Mouse (Mus musculus) v-Abl transformed pro-B cells (cell line): ENCODE data around the gene Cldn34b2.
"Not testable (repeated sequence)": the region's sequence is repeated elsewhere in the genome, so short reads cannot be mapped to it uniquely, and the experiment has no call there.

ENCODE experiments used
- in situ Hi-C, 2 experiments: fragments of 400-800 bp; cut with MboI; formaldehyde crosslinking; loops; one replicate each; pipeline ENCODE4 v1.15.1; 2025; ENCODE audit not compliant: unreplicated experiment in 2 of 2

Cldn34b2 gene

DNA sequence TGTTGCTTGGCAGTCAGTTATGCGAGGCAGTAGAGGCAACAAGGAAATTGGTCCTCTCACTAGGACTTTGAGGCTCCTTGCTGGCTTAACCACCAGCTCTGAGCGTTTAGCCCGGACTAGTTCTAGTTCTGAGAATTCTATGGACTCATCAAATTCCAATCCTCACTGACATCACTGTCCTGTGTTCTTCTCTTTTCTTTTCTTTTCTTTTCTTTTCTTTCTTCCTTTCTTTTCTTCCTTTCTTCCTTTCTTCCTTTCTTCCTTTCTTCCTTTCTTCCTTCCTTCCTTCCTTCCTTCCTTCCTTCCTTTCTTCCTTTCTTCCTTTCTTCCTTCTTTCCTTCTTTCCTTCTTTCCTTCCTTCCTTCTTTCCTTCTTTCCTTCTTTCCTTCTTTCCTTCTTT lies at the start of gene Cldn34b2:
Gene Cldn34b2, minus strand, starts transcription at position 101 of the 400 bp plus-strand sequence.
- in situ Hi-C loops, result loop anchor here in 1 of 2 experiments (25.0 kb wide), 2 partner anchors 1166 to 1366 kb away; no protein-coding TSS in a partner anchor

DNA sequence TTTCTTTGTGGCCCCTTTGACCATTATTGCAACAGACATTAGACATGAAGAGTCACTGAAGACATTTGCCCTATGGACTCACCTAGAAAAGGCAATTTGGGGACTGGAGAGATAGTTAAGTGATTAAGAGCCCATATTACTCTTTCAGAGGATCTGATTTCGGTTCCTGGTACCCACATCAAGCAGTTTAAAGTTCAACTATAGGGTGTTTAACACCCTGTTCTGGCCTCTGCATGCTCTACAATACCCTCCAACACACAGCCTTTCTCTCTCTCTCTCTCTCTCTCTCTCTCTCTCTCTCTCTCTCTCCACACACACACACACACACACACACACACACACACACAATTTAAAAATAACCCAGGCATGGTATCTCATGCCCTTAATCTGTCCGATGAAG lies 49.4 kb upstream of the Cldn34b2 start:
- in situ Hi-C loops, result no loop called here

DNA sequence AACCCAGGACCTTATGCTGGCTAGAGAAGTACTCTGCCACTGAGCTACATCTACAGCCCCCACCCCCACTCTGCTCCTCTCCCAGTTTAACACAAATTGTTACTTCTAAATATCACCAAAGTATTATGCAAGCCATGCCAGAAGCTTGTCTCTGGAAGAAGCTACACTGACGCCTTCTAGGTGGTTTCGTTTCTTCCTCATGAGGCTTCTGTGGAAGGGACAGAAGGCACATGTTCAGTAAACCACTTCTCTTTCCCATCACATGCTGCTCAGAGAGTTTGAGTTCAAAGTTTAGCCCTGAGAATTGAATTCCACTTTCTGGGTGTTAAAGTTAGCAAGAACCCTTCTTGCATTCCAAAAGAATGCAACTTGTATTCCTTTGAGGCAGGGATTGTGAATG lies 49.0 kb upstream of the Cldn34b2 start:
- in situ Hi-C loops, result no loop called here

DNA sequence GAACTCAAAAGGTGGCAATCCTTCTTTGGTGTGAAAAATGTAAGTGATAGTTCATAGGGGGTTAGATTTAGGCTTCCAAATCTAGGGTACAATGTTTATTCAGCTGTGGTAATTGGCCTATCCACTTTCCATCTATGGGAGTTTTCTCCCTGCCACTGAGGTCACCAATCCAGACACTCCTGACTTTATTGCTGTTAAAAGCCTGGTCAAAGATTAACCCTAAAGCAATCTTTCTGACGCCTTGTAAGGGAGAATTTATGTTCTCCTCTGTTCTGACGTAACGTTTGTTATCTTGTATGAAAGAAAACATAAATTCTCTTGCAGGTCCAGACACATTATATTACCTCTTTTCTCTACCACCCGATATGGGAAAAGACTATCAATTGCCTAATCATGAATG lies 47.4 kb upstream of the Cldn34b2 start:
- in situ Hi-C loops, result no loop called here

DNA sequence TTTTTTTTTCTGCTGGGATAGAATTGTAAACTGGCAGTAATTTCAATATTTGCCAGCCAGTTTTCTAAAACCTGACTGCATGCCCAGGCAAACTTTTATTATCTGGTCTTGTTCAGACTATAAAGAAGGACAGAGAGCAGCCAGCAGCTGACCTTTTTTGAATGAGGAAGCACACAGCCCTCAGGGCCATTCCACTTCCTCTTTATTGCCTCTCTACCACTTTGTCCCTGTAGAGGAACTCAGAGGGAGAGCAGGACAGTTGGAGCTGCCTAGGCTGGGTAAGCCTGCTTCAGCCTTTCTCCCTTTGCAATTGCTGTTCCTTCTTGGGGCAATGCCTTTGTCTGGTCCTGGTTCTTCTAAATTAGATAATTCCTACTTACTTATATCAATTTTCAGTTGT lies 44.1 kb upstream of the Cldn34b2 start:
- in situ Hi-C loops, result loop anchor here in 1 of 2 experiments (25.0 kb wide), 1 partner anchor 1435 kb away; no protein-coding TSS in a partner anchor

DNA sequence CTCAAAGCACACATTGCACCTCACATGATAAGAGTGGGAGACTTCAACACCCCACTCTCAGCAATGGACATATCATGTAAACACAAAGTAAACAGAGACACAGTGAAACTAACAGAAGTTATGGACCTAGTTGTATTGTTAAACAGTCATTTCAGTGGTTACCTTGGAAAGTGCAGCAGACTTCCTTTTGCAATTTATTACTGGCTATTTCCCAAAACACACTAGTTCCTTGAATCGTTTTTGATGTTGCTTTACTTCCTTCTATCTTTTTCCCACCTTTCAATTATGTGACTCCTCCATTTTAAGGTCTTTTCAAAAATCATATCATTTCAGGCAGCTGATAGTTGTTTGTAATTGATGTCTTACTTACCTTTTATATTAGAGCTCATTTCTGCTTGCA lies 43.5 kb upstream of the Cldn34b2 start:
- in situ Hi-C loops, result loop anchor here in 1 of 2 experiments (25.0 kb wide), 1 partner anchor 1434 kb away; no protein-coding TSS in a partner anchor

DNA sequence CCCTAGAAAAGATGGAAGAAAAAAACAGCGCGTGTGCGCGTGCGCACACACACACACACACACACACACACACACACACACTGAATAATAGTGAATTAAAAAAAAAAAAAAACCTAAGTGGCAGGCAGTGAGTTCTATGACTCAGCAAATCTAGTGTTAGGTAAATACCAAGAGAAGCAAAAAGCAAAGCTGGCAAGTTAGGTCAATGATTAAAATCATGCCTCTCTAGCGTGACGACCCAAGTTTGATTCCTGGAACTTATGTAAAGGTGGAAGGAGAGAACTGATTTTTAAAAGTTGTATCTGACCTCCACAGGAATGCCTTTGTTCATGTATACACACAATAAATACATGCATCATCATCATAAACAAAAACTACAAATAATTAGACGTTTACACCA lies 41.7 kb upstream of the Cldn34b2 start:
- in situ Hi-C loops, result loop anchor here in 1 of 2 experiments (25.0 kb wide), 1 partner anchor 1433 kb away; no protein-coding TSS in a partner anchor

DNA sequence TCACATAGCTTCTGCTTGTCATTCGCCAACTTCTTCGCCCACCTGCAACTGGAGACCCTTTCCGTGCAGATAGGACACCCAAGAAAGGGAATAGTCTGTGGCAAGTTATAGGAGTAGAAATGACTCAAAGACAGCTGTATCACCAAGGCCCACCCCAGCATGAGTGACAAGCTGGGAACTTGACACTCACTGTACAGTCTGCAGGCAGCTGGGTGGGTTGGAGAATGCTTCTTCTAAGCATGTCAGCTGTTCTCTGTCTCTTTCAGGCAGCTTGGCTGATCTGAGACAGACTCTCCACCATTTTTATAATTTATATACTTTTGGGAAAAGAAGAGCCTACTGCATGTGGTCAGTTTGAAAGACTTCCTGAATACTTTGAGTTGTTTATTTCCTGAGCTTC lies 39.5 kb upstream of the Cldn34b2 start:
- in situ Hi-C loops, result loop anchor here in 1 of 2 experiments (25.0 kb wide), 1 partner anchor 1430 kb away; no protein-coding TSS in a partner anchor

DNA sequence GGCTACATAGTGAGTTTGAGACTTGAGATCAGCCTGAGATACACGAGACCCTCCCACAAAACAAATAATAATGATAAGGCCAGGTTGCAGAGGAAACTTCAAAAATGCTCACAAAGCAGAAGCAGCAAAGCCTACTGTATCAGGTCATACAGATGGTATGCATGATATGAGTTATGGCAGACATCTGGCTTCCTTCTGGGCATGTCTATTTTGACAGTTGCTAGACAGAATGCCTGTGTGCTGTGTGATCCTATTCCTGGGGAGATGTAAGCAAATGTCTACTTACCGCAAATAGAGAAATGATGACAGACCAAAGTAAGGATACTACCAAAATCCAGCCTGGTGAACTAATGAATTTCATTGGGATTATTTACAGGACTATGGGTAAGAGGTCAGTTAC lies 38.1 kb upstream of the Cldn34b2 start:
- in situ Hi-C loops, result loop anchor here in 1 of 2 experiments (25.0 kb wide), 1 partner anchor 1429 kb away; no protein-coding TSS in a partner anchor

DNA sequence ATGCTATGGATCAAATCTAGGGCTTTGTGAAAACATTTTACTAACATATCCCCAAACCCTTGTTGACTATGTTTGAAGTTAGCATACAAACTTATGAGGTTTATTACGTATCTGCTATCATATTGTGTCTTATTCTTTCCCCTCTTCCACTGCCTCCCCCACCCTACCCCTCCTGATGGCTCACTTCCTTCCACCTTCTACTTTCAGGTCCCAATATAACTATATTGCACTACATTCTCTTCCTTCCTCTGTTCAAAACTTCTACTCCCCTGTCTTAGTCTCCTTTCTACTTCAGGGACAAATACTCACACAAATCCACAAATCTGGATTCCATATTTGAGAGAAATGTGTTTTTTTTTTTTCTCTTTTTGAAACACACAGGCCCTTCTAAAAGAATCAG lies 35.3 kb upstream of the Cldn34b2 start:
- in situ Hi-C loops, result loop anchor here in 1 of 2 experiments (25.0 kb wide), 1 partner anchor 1426 kb away; no protein-coding TSS in a partner anchor

DNA sequence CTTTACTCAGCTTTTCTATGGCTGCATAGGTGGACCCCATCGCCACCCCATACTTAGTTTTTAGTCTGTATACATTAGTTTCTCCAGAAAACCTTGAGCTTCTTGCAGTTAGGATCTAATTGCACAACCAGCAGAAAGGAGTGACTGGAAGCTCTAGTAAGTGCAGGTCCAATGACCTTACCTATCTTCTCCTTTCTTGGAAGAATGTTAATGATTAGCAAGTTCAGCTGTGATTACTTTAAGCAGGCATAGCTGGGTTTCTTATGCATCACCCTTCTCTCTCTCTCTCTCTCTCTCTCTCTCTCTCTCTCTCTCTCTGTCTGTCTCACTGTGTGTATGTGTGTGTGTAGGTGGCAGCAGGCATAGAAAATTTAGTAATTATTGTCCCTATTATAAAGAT lies 23.7 kb upstream of the Cldn34b2 start:
- in situ Hi-C loops, result loop anchor here in 1 of 2 experiments (25.0 kb wide), 1 partner anchor 1415 kb away; no protein-coding TSS in a partner anchor

DNA sequence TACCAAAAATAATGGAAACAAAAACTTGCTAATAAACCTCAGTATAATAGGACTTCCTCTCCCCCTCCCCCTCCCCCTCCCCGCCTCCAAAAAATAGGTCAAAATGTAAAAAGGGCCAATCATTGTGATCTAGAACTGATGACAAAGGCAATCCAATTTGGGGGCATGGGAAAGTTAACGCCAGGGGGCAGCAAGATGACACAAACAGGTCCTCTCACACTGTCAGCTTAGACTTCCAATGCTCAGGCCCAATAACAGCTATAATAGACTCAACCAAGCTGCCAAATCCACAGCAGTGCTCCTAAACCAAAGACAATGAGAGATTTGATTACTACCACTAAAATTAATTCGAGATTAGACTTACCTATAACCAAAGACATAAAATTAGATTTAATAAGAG lies 16.5 kb upstream of the Cldn34b2 start:
- in situ Hi-C loops, result loop anchor here (5.0 to 25.0 kb wide), 7 partner anchors 68 to 1382 kb away; partner anchors contain the start of gene Sat1 (in 1 of the 2)

DNA sequence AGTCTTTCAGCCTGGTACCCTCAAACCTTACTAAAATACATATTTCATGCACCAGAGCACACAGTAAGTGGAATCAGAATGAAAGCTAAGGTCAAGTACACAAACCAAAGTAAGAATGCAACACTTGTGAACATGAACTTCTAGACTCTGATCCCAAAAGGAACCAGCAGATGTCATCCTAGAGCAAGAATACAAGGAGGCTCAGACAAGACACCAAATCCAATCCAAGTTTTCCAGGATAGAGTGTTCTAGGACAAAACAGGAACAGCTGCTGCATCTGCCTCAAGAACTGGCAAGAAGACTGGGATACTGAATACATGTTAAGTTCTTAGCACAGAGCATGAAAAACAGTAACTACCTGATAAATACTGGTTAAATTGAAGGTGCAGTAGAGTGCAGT lies 30.2 kb downstream of the Cldn34b2 start:
- in situ Hi-C loops, result no loop called here

DNA sequence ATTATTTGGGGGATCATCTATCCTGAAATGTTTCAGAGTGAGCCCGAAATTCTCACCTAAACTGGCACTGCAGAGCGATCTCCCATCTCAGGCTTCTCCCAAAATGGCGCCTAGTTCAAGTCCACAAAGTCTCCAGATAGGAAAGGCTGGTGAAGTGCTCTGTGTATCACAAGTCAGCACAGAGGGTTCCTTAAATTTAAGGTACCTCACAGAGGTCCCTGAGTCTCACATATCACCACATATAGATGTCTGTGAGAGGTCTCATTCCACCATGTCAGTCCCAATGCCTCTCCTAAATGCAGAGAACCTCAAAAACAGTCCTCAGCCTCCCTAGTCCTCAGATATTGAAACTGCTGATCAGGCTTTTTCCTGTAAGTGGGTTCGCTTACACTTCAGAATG lies 34.6 kb downstream of the Cldn34b2 start, which contains the start of gene Magea2:
Gene Magea2, minus strand, starts transcription at position 101 of the 400 bp plus-strand sequence.
- in situ Hi-C loops, result not testable (repeated sequence)

DNA sequence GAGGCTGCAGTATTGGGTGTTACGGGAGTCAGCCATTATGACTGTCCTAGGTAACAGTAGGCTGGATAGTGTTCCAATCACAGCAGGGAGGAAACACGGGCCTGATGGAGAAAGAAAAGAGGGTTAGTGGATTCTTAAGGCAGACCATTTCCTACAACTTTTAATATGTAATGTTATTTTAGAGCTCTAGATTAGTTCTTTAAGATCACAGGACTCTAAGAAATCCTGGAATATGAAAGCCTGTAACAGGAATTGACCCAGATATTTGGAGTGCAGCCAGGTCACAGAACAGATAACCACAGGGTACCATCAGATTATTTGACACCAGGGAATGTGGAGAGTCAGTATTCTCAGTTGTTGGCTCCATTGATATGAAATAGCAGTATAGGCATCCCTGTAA lies 38.5 kb downstream of the Cldn34b2 start, which contains the start of gene Magea1:
Gene Magea1, minus strand, starts transcription at position 101 of the 400 bp plus-strand sequence.
- in situ Hi-C loops, result not testable (repeated sequence)
